Mouse (Mus musculus) myocyte (in vitro differentiated cells): ENCODE measurements around the gene Tbx5.

ENCODE experiments used
- POLR2A ChIP-seq: IDR thresholded peaks from one replicate; pipeline ENCODE4 v1.6.1; 2011; ENCODE audit warnings: low read depth, mild to moderate bottlenecking, control low read depth, moderate library complexity; ENCODE audit not compliant: insufficient read length
- TCF3 ChIP-seq: IDR thresholded peaks from one replicate; pipeline ENCODE4 v1.6.1; 2011; ENCODE audit warnings: low read depth, control low read depth; ENCODE audit not compliant: insufficient read length

DNA sequence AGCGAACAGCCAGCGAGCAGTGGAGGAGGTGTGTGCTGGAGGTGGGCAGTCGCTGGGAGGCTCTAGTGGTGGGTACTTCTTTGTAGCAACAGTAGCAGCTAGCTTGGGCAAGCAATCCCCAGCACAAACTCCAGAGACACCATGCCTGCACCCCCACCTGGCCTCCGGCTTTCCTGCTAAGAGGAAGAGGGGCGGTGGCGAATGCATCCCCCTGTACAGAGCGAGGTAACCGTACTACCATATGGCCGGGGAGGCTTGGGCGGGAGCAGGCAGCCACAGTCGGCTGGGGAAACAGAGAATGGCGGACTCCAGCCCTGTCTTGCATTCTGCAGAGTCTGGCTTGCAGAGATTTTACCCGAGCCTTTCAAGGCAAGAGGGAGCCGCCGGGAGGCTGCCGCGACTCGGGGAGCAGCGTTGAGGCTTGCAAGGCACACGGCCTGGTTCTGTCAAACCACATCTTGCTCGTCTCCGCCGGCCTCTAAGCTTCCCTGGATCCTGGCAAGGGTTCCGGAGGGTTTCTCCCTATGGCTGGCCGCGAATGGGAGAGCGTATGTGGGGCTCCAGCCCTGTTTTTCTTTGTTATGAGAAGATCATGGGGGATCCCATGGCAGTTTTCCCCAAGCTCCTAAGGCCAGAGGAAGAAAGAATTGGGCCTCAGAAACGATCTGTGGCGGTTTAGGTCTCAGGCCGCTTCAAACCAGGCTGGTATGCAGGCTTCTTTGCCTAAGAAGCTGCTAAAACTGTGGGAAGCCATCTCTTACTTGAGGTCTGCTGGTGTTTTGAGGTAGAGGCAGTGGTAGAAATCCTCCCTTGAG, 2.8 kb downstream of the Tbx5 start:
- TF ChIP-seq TCF3 (no peak), POLR2A (no peak)
